Mouse (Mus musculus) neural tube, embryonic 12.5 days (tissue): Measurements from ENCODE around the gene Gm6205. TPM values are rescaled to one million over a fixed set of nuclear protein-coding genes. Genes with fewer than 3 reads are reported as not detected.
"Not testable (repeated sequence)": the region's sequence is repeated elsewhere in the genome, so short reads cannot be mapped to it uniquely, and the experiment has no call there.

Experiments
- ATAC-seq: fragments of 200-750 bp; cut with Nextera tagmentation; 2 replicates; pipeline ENCODE4 v1.8.0; 2017; ENCODE audit warnings: low read depth, mild to moderate bottlenecking, moderate TSS enrichment, moderate library complexity; ENCODE audit not compliant: low FRiP score
- H3K27ac ChIP-seq: fragments of 300-500 bp; sonication (generic); 2 replicates; pipeline ENCODE4 v1.5.1; 2016
- H3K27me3 ChIP-seq: fragments of 300-500 bp; sonication (generic); replicated peaks from 2 replicates; pipeline ENCODE4 v1.6.1; 2016; ENCODE audit warnings: mild to moderate bottlenecking
- H3K36me3 ChIP-seq: fragments of 300-500 bp; sonication (generic); 2 replicates; pipeline ENCODE4 v1.6.1; 2016; ENCODE audit warnings: mild to moderate bottlenecking
- H3K4me1 ChIP-seq: fragments of 300-500 bp; sonication (generic); 2 replicates; pipeline ENCODE4 v1.6.1; 2016
- H3K4me2 ChIP-seq: fragments of 300-500 bp; sonication (generic); replicated peaks from 2 replicates; pipeline ENCODE4 v1.6.1; 2016; ENCODE audit warnings: mild to moderate bottlenecking
- H3K4me3 ChIP-seq: fragments of 300-500 bp; sonication (generic); 2 replicates; pipeline ENCODE4 v1.5.1; 2016
- H3K9ac ChIP-seq: fragments of 300-500 bp; sonication (generic); 2 replicates; pipeline ENCODE4 v1.6.1; 2016; ENCODE audit warnings: mild to moderate bottlenecking
- H3K9me3 ChIP-seq: fragments of 300-500 bp; sonication (generic); 2 replicates; pipeline ENCODE4 v1.6.1; 2016; ENCODE audit warnings: mild to moderate bottlenecking
- WGBS: fragments of 180-500 bp; shearing (Covaris S2); methylation state at CpG from one replicate; pipeline ENCODE4 v1.1.7; 2016; 5-methylcytosine and 5-hydroxymethylcytosine counted together
- polyA plus RNA-seq: library from polyadenylated mRNA; unstranded; fragments of >200 nt; fragmentation: Nextera tagmentation; extraction: Ambion mirVana; gene quantifications from 2 replicates; pipeline ENCODE4 v1.2.1, GENCODE M21; 2016

Gene Gm6205
- polyA plus RNA-seq, result not detected in 2 replicates

DNA sequence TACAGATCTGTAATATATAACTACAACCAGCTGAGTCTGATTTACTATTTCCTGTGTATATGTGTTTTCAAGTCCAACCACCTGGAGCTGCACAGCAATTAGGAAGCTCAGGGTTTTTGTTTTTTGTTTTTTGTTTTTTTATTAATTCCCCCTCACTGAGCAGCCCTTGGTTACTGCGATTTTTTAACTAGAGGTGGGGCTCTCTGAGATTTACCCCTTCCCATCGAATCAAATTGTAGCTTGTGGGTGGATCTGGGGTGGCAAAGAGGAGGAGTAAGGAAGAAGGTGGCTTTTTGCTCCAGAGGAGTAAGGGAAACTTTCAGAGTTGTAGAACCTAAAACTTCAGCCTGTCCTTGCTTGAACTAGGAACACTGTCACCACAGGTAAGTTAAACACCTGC, at the start of gene Gm6205:
Gene Gm6205, plus strand, starts transcription at position 301 of the 400 bp plus-strand sequence.
- not testable (repeated sequence) for ATAC-seq, H3K4me2 ChIP-seq, H3K36me3 ChIP-seq, H3K4me1 ChIP-seq, H3K4me3 ChIP-seq, H3K9ac ChIP-seq, H3K27ac ChIP-seq, H3K9me3 ChIP-seq, H3K27me3 ChIP-seq
- WGBS, result no CpG with 5 or more reads among the region's 2 CpGs

DNA sequence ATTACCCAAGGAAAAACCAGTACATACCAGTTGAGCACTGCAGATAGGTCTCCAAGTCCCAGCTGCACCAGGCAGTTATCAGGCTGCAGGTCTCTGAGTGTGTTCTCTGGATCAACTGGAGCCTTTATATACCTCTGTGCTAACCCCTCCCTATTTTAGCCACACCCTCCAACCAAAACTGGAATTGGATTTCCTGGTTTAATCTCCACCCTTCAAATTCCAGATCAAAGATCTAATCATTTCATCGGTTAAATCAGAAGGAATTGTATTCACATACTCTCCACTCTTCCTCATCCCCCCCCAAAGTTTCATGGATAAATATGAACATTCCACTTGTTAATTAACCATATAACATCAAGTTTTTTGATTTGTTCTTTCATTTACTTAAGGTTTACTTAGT, 31.9 kb upstream of the Gm6205 start, which contains the start of gene Gm3147:
Gene Gm3147, minus strand, starts transcription at position 101 of the 400 bp plus-strand sequence.
- H3K27me3 ChIP-seq, H3K9ac ChIP-seq, H3K4me3 ChIP-seq, ATAC-seq, H3K4me2 ChIP-seq, H3K36me3 ChIP-seq, H3K27ac ChIP-seq, H3K4me1 ChIP-seq, H3K9me3 ChIP-seq: not testable (repeated sequence)
- no CpG with 5 or more reads among the region's 1 CpGs for WGBS

DNA sequence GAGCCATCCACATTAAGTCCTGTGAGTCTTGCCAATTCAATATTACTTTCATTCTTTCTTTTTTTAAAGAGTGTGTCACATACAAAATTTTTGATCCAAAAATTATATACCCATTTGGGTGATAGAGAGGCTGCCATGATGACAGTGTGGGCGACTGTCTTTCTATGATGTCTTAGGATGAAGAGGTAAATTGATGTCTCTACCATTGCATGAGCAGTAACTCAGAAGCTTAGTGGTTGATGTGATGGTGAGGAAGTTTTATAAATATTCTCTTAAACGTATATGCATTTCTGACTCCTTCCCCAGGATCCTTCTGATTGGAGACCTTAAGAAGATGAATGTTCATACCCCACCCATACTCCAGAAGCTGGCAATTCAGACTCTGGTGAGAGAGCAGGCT, 24.5 kb upstream of the Gm6205 start, which contains the start of gene Gm6509:
Gene Gm6509, plus strand, starts transcription at position 301 of the 400 bp plus-strand sequence.
- not testable (repeated sequence) for H3K4me3 ChIP-seq, H3K9ac ChIP-seq, ATAC-seq, H3K27me3 ChIP-seq, H3K36me3 ChIP-seq, H3K27ac ChIP-seq, H3K9me3 ChIP-seq, H3K4me2 ChIP-seq, H3K4me1 ChIP-seq
- WGBS, result 50% methylated on average over 1 of the region's 2 CpGs

Other genes starting within 250 kb of the Gm6205 start
- gene Gm7682, start 202.6 kb upstream of the Gm6205 start, polyA plus RNA-seq, result not detected in 2 replicates
- not detected in 2 replicates for gene Gm3139, start 122.1 kb upstream of the Gm6205 start, polyA plus RNA-seq
- not detected in 2 replicates for gene Gm3147, start 32.0 kb upstream of the Gm6205 start, polyA plus RNA-seq
- gene Gm6509, start 24.4 kb upstream of the Gm6205 start, polyA plus RNA-seq, result not detected in 2 replicates
- not detected in 2 replicates for gene Gm3183, start 217.1 kb downstream of the Gm6205 start, polyA plus RNA-seq